Mouse (Mus musculus): ENCODE measurements around the gene Sirt3.

The Sirt3 gene

GRCm38 (mm10) chr7:140847755-140848580 is 34.1 kb downstream of the Sirt3 start, which contains the start of gene Odf3:
Odf3 (plus strand) TSS chr7:140847805.
- DNase-seq: peak; percentile 64

DNA sequence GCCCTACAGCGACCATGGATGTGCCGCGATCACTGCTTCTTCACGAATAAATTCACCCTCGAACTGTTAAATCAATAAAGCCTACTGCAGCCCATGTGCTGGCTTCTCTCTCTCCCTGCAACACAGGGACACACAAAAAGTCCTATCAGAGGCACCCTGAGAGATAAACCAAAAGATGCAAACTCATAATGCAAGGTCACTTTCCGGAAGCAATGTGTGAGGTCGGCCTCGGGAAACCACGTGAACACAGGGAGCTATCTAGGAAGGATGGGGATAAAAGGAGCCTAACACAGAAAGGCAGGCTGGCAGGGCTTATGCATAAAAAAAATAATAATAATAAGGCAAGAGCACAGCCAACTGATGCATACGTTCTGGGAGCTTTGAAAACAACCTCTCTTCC is 35.4 kb downstream of the Sirt3 start:
- no peak for DNase-seq

- no peak for DNase-seq
Observed at GRCm38 (mm10) chr7:140845683-140846082, 36.4 kb downstream of the Sirt3 start.

GRCm38 (mm10) chr7:140844905-140845665 is 37.0 kb downstream of the Sirt3 start, which contains the start of gene Scgb1c1:
Scgb1c1 (plus strand) TSS chr7:140845547.
- peak; percentile 90 for DNase-seq

DNA sequence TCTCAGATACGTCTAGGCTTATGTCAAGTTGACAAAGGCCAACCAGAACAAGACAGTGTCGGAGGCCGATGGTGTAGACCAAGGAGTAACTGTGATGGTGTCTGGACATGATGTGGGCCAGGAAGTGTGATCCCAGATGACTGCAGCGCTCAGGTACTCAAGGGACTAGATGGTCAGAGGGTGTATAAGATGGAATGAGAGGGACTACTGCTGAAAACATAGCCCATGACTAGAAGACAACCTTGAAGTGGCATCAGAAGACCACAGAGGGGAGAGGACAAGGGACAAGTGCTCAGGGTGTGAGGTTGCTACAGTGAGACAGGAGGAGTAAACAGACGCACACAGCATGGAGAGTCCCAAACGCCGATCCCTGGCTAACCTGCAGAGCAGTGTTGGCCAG is 38.3 kb downstream of the Sirt3 start:
- no peak for DNase-seq

DNA sequence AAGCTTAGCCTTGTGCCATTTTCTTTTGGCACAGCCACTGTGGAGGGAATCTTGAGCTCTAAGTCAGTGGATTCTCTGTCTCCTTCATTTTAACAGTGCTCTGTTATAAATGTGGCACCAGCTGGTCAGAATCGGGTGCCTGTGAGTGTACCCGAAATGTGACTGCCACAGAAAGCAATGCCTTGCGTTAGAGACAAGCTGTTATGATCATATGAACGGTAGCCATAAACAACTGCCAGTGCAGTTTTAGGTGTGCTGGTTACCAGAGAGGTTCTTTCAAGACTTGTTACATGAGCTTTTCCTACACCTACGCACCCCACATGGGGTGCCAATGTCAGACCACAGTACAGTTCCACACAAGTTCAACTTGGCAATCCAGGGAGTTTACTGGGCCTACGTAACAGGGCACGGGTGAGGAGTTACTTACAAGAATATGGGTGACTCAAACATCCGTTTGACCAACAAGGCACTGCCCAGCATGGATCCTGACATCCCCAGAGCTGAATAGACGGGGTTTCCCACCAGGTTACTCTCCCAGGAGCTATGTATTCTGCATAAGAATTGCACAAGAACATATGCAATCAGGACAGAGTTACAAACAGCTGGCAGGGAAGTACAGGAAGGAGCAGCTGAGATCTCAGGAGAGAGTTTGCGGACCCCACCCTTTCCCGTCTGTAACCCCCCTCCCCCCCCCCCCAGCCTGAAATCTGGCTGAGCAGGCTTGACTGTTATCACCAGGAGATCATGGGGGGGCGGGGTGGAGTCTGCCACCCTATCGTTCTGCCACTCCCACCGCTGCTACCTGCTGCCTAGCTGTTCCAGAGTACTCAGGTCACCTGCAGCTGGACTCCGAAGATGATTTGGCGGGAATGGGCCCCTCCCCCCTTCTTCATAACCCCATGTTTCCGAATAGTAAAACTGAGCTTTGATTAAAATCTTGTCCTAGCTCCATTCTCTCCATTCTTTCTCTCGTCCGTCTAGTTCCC is 41.1 kb downstream of the Sirt3 start:
- no peak for DNase-seq

- DNase-seq: no peak
Observed at GRCm38 (mm10) chr7:140839556-140839955, 42.6 kb downstream of the Sirt3 start.

- DNase-seq: no peak
Observed at GRCm38 (mm10) chr7:140836243-140837115, 45.6 kb downstream of the Sirt3 start.

DNA sequence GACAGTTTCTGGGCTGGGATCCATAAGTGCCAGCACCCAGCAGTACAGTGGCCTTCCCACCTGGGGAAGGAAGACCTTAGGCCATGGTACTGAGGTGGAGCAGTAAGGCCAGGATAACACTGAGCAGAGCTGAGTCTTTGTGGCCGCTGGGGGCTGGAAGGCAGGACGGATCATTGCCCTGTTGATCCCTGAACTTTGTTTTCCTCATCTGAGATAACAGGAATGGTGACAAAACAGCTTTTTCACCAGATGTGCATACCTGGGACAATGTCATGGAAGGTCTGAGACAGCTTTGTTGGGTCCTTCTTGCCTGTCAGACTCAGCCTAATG is 46.4 kb downstream of the Sirt3 start:
- DNase-seq: no peak

GRCm38 (mm10) chr7:140834968-140835757 is 46.9 kb downstream of the Sirt3 start, which contains the start of gene Urah:
Urah (plus strand) TSS chr7:140835018.
- DNase-seq: peak; percentile 68

DNA sequence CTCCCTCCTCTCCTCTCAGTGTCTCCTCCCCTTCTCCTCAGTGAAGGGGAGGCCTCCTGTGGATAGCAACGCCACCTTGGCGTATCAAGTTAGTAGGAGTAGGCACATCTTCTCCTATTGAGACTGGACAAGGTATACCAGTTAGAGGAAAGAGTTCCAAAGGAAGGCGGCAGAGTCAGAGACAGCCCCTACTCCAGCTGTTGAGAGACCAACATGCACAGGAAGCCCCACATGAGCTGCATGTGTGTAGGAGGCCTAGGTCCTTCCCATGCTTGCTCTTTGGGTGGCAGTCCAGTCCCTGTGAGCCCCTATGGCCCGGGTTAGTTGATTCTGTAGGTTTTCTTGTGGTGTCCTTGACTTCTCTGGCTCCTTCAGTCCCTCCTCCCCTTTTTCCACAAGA is 48.8 kb downstream of the Sirt3 start:
- no peak for DNase-seq

- peak; percentile 20 for DNase-seq
Observed at GRCm38 (mm10) chr7:140831447-140831846, 50.7 kb downstream of the Sirt3 start.

DNA sequence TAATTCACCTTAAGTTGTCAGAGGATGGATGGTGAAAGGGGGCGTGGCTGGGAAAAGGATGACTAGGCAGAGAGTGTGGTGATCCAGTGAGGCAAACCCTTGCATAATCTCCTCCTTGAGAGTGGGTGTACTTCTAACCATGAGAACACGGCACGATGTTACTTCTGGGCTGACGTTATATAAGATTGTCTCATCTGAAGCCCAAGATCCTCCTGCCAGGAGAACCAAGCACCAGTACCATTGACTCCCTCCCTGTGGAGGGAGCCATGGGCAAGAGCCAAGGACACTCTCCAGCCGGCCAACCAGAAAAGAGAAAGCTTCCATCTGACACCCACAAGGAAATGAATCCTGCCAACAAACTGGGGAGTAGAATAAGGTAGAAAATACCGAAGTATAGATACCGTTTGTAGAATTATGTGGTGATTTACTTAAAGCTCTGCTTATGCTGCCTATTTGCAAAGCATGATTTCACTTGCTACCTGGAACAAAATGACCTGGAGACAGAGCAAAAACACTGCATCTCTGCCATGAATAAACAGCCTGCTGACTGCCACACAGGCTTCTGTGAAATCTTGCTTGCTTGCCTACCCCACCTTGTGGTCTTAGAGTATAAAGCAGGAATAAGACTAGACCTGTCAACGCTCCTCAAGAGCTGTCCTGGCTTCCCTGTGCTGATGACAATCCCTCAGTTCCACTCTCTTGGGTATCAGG is 53.8 kb downstream of the Sirt3 start:
- peak; percentile 91 for DNase-seq

DNA sequence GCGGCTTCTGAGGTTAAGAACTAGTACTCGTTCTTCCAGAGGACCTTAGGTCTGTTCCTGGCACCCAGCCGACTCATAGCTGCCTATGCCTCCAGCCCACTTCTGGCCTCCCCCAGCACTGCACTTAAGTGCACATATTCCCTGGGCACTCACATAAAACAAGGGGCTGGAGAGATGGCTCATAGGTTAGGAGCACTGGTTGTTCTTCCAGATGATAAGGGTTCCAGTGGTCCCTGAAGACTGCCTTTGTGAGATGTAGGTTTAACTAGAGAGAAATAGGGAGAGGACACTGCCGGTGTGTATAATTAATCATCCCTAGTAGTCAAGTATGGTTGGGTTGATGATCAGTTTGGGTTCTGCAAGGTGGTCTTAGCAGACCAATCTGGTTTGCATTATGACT is 59.4 kb downstream of the Sirt3 start:
- DNase-seq: no peak

GRCm38 (mm10) chr7:140821653-140822329 is 60.3 kb downstream of the Sirt3 start, which contains the start of gene Zfp941:
Zfp941 (minus strand) TSS chr7:140822178.
- peak; percentile 76 for DNase-seq

DNA sequence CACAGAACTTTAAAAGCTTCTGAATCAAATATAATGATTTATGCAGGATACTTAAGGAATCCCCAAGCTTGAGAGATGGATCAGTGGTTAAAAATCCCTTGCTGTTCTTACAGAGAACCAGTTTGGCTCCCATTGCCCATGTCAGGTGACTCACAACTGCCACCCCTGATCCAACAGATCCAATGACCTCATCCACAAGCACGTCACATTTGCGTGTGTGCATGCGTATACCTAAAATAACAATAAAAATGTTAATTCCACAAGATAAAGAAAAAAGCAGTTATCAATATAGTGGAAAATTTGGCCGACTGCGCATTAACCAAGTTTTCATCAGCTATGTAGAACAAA is 60.8 kb downstream of the Sirt3 start:
- DNase-seq: no peak

- no peak for DNase-seq
Observed at GRCm38 (mm10) chr7:140820173-140820572, 61.9 kb downstream of the Sirt3 start.
